Mouse (Mus musculus) embryonic fibroblast, embryonic 13.5 days (primary cell): ENCODE measurements around the gene Bpifc.

Experiments
- CTCF ChIP-seq: IDR thresholded peaks from 2 replicates; pipeline ENCODE4 v1.5.1; 2011; ENCODE audit warnings: mild to moderate bottlenecking, control low read depth, low read length, moderate library complexity, borderline replicate concordance; ENCODE audit not compliant: insufficient read depth
- POLR2A ChIP-seq: IDR thresholded peaks from 2 replicates; pipeline ENCODE4 v1.6.1; 2011; ENCODE audit warnings: low read depth, mild to moderate bottlenecking, control low read depth, low read length, moderate library complexity

DNA sequence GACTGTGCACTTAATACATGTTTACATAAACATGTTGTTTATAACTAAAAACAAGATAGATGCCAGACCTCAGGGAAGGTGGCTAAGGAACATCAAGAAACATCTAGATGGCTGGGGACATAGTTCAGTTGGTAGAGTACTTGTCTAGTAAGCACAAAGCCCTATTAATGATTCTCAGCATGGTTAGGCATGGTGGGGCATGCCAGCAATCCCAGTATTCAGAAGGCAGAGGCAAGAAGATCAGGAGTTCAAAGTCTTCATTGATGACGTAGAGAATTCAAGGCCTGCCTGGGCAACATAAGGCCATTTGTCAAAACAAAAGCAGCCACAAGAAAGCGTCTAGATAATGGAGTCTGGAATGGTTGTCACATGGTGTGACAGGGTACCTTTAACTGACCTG lies 46.0 kb upstream of the Bpifc start:
- TF ChIP-seq CTCF (no peak), POLR2A (no peak)
